Mouse (Mus musculus): ENCODE data around the gene Olfr193. TPM values are rescaled to one million over a fixed set of nuclear protein-coding genes. Genes with fewer than 3 reads are reported as not detected.
"Not testable (repeated sequence)": the region's sequence is repeated elsewhere in the genome, so short reads cannot be mapped to it uniquely, and the experiment has no call there.

Gene Olfr193
- not detected in 2 replicates for polyA plus RNA-seq (2016; fragmentation: Nextera tagmentation; extraction: Ambion mirVana)

- Histone ChIP-seq H3K4me2 (no peak within 1 kb of the TSS), H3K9me3 (replicated peaks) (no peaks in the 10 kb centered on the region), H3K27me3 (replicated peaks) (no peaks in the 10 kb centered on the region), H3K9ac (no peak within 1 kb of the TSS), H3K4me1 (replicated peaks) (no peaks in the 10 kb centered on the region), H3K27ac (ENCODE audit: poor library complexity, severe bottlenecking) (no peak within 1 kb of the TSS), H3K4me3 (no peak within 1 kb of the TSS), H3K36me3 (no peaks in the 10 kb centered on the region)
- ATAC-seq (ENCODE audit: insufficient number of reproducible peaks, low FRiP score) = no peak
- 83% methylated on average over 1 of the region's 1 CpGs for WGBS
These were observed at the start of gene Olfr193 for GRCm38 (mm10) chr16:59111781-59112180. TSS of gene Olfr193 (minus strand) at chr16:59111881.

- no peak overlapping the region for H3K27ac ChIP-seq (ENCODE audit: poor library complexity, severe bottlenecking)
- H3K27me3 ChIP-seq (replicated peaks) = no peaks in the 10 kb centered on the region
- H3K4me2 ChIP-seq = no peak overlapping the region
- no peak overlapping the region for H3K9ac ChIP-seq
- H3K36me3 ChIP-seq = no peaks in the 10 kb centered on the region
- no peaks in the 10 kb centered on the region for H3K4me1 ChIP-seq (replicated peaks)
- no peak overlapping the region for H3K4me3 ChIP-seq
- 74% methylated on average over 2 of the region's 2 CpGs for WGBS
- H3K9me3 ChIP-seq (replicated peaks) = no peaks in the 10 kb centered on the region
- no peak for ATAC-seq (ENCODE audit: insufficient number of reproducible peaks, low FRiP score)
These were observed 40.3 kb upstream of the Olfr193 start for GRCm38 (mm10) chr16:59151996-59152395.

- no peaks in the 10 kb centered on the region for H3K36me3 ChIP-seq
- 78% methylated on average over 1 of the region's 1 CpGs for WGBS
- no peak within 1 kb of the TSS for H3K9ac ChIP-seq
- H3K9me3 ChIP-seq (replicated peaks) = no peaks in the 10 kb centered on the region
- H3K4me3 ChIP-seq = no peak within 1 kb of the TSS
- no peaks in the 10 kb centered on the region for H3K27me3 ChIP-seq (replicated peaks)
- no peak within 1 kb of the TSS for H3K4me2 ChIP-seq
- ATAC-seq (ENCODE audit: insufficient number of reproducible peaks, low FRiP score) = no peak
- H3K4me1 ChIP-seq (replicated peaks) = no peaks in the 10 kb centered on the region
- no peak within 1 kb of the TSS for H3K27ac ChIP-seq (ENCODE audit: poor library complexity, severe bottlenecking)
These were observed 35.1 kb upstream of the Olfr193 start, which contains the start of gene Olfr195 for GRCm38 (mm10) chr16:59146746-59147145. TSS of gene Olfr195 (plus strand) at chr16:59147046.

GRCm38 (mm10) chr16:59141105-59141504, 29.4 kb upstream of the Olfr193 start:
- H3K9ac ChIP-seq = no peak overlapping the region
- no peak overlapping the region for H3K27ac ChIP-seq (ENCODE audit: poor library complexity, severe bottlenecking)
- H3K4me2 ChIP-seq = no peak overlapping the region
- no peaks in the 10 kb centered on the region for H3K27me3 ChIP-seq (replicated peaks)
- no peak for ATAC-seq (ENCODE audit: insufficient number of reproducible peaks, low FRiP score)
- no peaks in the 10 kb centered on the region for H3K36me3 ChIP-seq
- H3K9me3 ChIP-seq (replicated peaks) = no peaks in the 10 kb centered on the region
- no peak overlapping the region for H3K4me3 ChIP-seq
- H3K4me1 ChIP-seq (replicated peaks) = no peaks in the 10 kb centered on the region

- H3K4me2 ChIP-seq = no peak overlapping the region
- no peak for ATAC-seq (ENCODE audit: insufficient number of reproducible peaks, low FRiP score)
- no peak overlapping the region for H3K27ac ChIP-seq (ENCODE audit: poor library complexity, severe bottlenecking)
- H3K27me3 ChIP-seq (replicated peaks) = no peaks in the 10 kb centered on the region
- WGBS = 68% methylated on average over 1 of the region's 1 CpGs
- H3K9ac ChIP-seq = no peak overlapping the region
- H3K36me3 ChIP-seq = no peaks in the 10 kb centered on the region
- no peaks in the 10 kb centered on the region for H3K4me1 ChIP-seq (replicated peaks)
- no peak overlapping the region for H3K4me3 ChIP-seq
- H3K9me3 ChIP-seq (replicated peaks) = peaks cover 8% of the 10 kb centered on the region
These were observed 19.1 kb upstream of the Olfr193 start for GRCm38 (mm10) chr16:59130740-59131139.

- Histone ChIP-seq H3K9ac (no peak within 1 kb of the TSS), H3K36me3 (no peaks in the 10 kb centered on the region), H3K9me3 (replicated peaks) (no peaks in the 10 kb centered on the region), H3K4me2 (no peak within 1 kb of the TSS), H3K27ac (ENCODE audit: poor library complexity, severe bottlenecking) (no peak within 1 kb of the TSS), H3K4me1 (replicated peaks) (no peaks in the 10 kb centered on the region), H3K4me3 (no peak within 1 kb of the TSS), H3K27me3 (replicated peaks) (no peaks in the 10 kb centered on the region)
- ATAC-seq (ENCODE audit: insufficient number of reproducible peaks, low FRiP score) = no peak
These were observed 9.3 kb upstream of the Olfr193 start, which contains the start of gene Olfr194 for GRCm38 (mm10) chr16:59120969-59121368. TSS of gene Olfr194 (minus strand) at chr16:59121069.

GRCm38 (mm10) chr16:59108522-59108921, 3.2 kb downstream of the Olfr193 start:
- H3K9ac ChIP-seq; H3K4me3 ChIP-seq; H3K27me3 ChIP-seq (replicated peaks); H3K4me2 ChIP-seq; ATAC-seq (ENCODE audit: insufficient number of reproducible peaks, low FRiP score); H3K27ac ChIP-seq (ENCODE audit: poor library complexity, severe bottlenecking); H3K9me3 ChIP-seq (replicated peaks); H3K4me1 ChIP-seq (replicated peaks); H3K36me3 ChIP-seq: not testable (repeated sequence)
- WGBS = 37% methylated on average over 5 of the region's 5 CpGs

GRCm38 (mm10) chr16:59105312-59105711, 6.4 kb downstream of the Olfr193 start:
- H3K4me3 ChIP-seq = no peak overlapping the region
- H3K27me3 ChIP-seq (replicated peaks) = no peaks in the 10 kb centered on the region
- 59% methylated on average over 2 of the region's 2 CpGs for WGBS
- no peak overlapping the region for H3K27ac ChIP-seq (ENCODE audit: poor library complexity, severe bottlenecking)
- H3K9ac ChIP-seq = no peak overlapping the region
- H3K4me1 ChIP-seq (replicated peaks) = no peaks in the 10 kb centered on the region
- H3K36me3 ChIP-seq = no peaks in the 10 kb centered on the region
- no peak overlapping the region for H3K4me2 ChIP-seq
- no peak for ATAC-seq (ENCODE audit: insufficient number of reproducible peaks, low FRiP score)
- H3K9me3 ChIP-seq (replicated peaks) = no peaks in the 10 kb centered on the region

- 59% methylated on average over 1 of the region's 1 CpGs for WGBS
- H3K9me3 ChIP-seq (replicated peaks); ATAC-seq (ENCODE audit: insufficient number of reproducible peaks, low FRiP score): not testable (repeated sequence)
These were observed 22.0 kb downstream of the Olfr193 start, which contains the start of gene Olfr191 for GRCm38 (mm10) chr16:59089722-59090121. TSS of gene Olfr191 (minus strand) at chr16:59089822.

GRCm38 (mm10) chr16:59081113-59081512, 30.6 kb downstream of the Olfr193 start:
- not testable (repeated sequence) for H3K27ac ChIP-seq (ENCODE audit: poor library complexity, severe bottlenecking); ATAC-seq (ENCODE audit: insufficient number of reproducible peaks, low FRiP score); H3K4me3 ChIP-seq; H3K4me2 ChIP-seq; H3K27me3 ChIP-seq (replicated peaks); H3K9me3 ChIP-seq (replicated peaks); H3K4me1 ChIP-seq (replicated peaks); H3K36me3 ChIP-seq; H3K9ac ChIP-seq
- WGBS = 70% methylated on average over 2 of the region's 2 CpGs

More at GRCm38 (mm10) chr16:59089722-59090121, 22.0 kb downstream of the Olfr193 start, which contains the start of gene Olfr191:
- H3K9ac ChIP-seq; H3K4me2 ChIP-seq; H3K4me1 ChIP-seq (replicated peaks); H3K4me3 ChIP-seq; H3K36me3 ChIP-seq; H3K27ac ChIP-seq (ENCODE audit: poor library complexity, severe bottlenecking); H3K27me3 ChIP-seq (replicated peaks): not testable (repeated sequence)

GRCm38 (mm10) chr16:59077905-59078304, 33.8 kb downstream of the Olfr193 start, which contains the start of gene Olfr190:
TSS of gene Olfr190 (minus strand) at chr16:59078005.
- no peak within 1 kb of the TSS for H3K9ac ChIP-seq
- no peak within 1 kb of the TSS for H3K27ac ChIP-seq (ENCODE audit: poor library complexity, severe bottlenecking)
- no peaks in the 10 kb centered on the region for H3K9me3 ChIP-seq (replicated peaks)
- H3K4me3 ChIP-seq = no peak within 1 kb of the TSS
- no peaks in the 10 kb centered on the region for H3K27me3 ChIP-seq (replicated peaks)
- no peak for ATAC-seq (ENCODE audit: insufficient number of reproducible peaks, low FRiP score)
- no peak within 1 kb of the TSS for H3K4me2 ChIP-seq
- no peaks in the 10 kb centered on the region for H3K4me1 ChIP-seq (replicated peaks)
- 81% methylated on average over 5 of the region's 5 CpGs for WGBS
- H3K36me3 ChIP-seq = no peaks in the 10 kb centered on the region

- Histone ChIP-seq H3K9ac (no peak overlapping the region), H3K27ac (ENCODE audit: poor library complexity, severe bottlenecking) (no peak overlapping the region), H3K4me3 (no peak overlapping the region), H3K4me1 (replicated peaks) (no peaks in the 10 kb centered on the region), H3K27me3 (replicated peaks) (no peaks in the 10 kb centered on the region), H3K36me3 (no peaks in the 10 kb centered on the region), H3K9me3 (replicated peaks) (no peaks in the 10 kb centered on the region), H3K4me2 (no peak overlapping the region)
- whole genome bisulfite sequencing = 83% methylated on average over 1 of the region's 1 CpGs
- ATAC-seq (ENCODE audit: insufficient number of reproducible peaks, low FRiP score) = no peak
These were observed 38.2 kb downstream of the Olfr193 start for GRCm38 (mm10) chr16:59073520-59073919.
